Mouse (Mus musculus) heart, postnatal 4 days (tissue): Measurements from ENCODE around the gene BC048403. TPM values are rescaled to one million over a fixed set of nuclear protein-coding genes. Genes with fewer than 3 reads are reported as not detected.

Experiments used
- DNase-seq: peaks from one replicate; pipeline ENCODE4 v3.0.0; 2021
- total RNA-seq, 2 experiments: library from RNA; stranded (reverse); gene quantifications; 2 replicates each; pipeline ENCODE4 v1.2.3; 2021

The BC048403 gene
- total RNA-seq: 1 to 10 TPM; 2.7 to 2.9 TPM

- peak; percentile 89 for DNase-seq
These were observed at the start of gene BC048403 for GRCm38 (mm10) chr10:121739548-121740505. Gene BC048403, plus strand, starts transcription at chr10:121739937.

DNA sequence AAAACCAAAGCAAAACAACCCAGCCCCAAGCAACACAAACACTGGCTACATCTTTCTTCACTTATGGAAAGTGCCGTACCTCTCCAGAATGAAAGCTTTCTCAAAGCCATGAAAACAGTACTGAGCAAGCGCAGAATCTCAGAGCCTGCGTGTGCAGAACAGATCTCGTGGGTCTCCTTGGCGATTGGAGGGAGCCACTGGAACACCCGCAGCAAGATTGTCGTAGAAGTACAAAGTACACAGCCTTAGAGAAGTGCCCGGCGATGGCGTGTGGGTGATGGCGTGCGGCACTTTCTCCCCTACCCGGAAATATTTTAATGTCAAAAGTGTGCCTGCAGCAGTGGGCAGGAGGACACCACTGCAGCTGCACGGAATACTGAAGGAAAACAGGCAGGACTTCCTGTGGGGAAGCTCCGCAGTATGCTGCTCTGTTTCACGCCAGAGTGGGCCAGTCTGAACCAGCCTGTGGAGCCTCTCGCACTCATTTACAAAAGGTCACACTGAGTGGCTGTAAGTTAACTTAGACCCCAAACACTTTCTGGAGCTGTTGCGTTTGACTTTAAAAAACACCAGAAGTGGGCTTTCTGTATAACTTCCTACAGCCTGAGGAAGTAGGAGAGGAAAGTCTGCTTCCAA is 46.7 kb upstream of the BC048403 start:
- DNase-seq: no peak

- DNase-seq: no peak
These were observed 45.2 kb upstream of the BC048403 start for GRCm38 (mm10) chr10:121694567-121694966.

- peak; percentile 71 for DNase-seq
These were observed 38.2 kb upstream of the BC048403 start for GRCm38 (mm10) chr10:121701296-121702248.

GRCm38 (mm10) chr10:121703619-121704018 is 36.1 kb upstream of the BC048403 start:
- DNase-seq: peak; percentile 39

DNA sequence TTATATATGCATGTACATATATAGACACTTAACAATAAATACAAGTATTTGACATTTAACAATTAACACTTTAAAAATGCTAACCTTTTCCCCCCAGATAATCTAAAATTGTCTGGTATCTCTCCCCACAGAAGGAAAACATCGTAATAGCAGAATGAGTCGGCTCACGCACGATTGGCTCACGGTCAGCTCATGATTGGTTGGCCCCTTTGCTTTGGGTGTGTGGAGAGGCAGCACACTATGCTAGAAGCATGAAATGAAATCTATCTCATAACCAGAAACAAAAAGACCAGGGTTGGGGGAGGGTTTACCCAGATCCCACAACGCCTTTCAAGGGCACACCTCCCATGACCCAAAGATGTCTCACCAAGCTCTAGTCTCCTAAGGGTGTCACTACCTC is 34.9 kb upstream of the BC048403 start:
- no peak for DNase-seq

DNA sequence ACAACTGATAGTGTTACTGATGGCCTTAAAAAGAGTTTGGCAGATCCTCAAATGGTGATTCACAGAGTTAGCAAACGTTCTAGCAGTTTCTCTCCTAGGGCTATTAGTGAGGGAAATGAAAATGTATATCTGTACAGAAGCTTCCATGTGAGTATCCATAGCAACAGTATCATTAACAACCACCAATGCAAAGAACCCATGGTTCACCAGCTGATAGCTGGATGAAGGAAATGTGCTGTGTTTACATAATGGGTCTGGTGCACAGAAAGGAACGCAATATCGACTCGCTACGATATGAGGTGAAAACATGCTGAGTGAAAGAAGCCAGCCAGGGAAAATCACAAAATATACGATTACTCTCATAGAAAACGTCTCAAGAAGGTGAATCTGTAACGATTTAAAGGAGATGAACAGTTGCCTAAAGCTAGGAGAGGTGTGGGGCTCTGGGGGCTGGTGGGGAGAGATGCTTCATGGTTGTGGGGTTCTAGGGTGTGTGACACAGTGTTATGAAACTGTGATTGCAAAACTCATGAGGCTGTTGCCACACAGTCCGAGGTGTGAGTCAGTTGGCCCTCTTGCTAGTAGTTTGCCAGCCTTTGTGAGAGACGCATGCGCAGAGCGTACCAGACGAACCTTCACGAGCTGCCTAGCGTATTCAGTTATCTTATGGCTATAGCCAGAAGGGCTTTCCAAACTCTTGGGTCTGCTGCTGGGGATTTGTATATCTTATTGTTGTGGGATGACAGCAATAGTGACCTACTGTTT is 34.2 kb upstream of the BC048403 start:
- no peak for DNase-seq

DNA sequence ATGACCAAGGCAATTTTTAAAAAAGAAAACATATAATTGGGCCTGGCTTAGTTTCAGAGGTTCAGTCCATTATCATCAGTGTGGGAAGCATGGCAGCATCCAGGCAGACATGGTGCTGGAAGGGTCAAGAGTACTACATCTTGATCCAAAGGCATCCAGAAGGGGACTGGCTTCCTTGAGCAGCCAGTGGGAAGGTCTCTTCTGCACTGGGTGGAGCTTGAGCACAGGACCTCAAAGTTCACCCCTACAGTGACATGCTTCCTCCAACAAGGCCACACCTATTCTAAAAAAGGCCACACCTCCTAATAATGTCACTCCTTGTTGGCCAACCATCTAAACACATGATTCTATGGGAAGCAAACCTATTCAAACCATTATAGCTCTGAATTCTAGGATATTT is 22.9 kb upstream of the BC048403 start:
- DNase-seq: no peak

DNA sequence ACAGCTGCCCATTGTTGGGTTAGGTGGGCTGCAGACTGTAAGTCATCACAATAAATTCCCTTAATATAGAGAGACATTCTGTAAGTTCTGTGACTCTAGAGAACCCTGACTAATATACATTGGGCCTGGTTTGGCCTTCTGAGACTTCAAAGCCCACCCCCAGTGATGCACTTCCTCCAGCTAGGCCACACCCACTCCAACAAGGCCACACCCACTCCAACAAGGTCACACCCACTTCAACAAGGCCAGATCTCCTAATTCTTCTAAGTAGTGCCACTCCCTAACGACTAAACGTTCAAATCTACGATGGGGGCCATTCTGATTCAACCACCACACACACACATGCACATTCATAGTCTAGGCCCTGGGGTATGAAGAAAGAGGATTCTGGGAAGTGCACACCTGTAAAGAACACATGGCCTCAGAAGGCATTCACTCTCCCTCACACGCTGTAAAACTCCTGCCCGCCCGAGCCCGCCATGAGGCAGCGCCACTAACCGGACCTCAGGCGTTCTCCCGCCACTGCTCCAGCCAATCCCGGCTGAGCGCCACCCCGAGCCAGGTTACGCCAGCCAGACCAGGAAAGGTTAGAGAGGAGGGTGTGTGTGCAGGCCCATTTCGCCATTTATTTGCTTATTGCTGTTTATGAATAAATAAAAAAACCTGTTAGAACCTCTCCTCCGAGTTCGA is 20.7 kb upstream of the BC048403 start:
- DNase-seq: no peak

DNA sequence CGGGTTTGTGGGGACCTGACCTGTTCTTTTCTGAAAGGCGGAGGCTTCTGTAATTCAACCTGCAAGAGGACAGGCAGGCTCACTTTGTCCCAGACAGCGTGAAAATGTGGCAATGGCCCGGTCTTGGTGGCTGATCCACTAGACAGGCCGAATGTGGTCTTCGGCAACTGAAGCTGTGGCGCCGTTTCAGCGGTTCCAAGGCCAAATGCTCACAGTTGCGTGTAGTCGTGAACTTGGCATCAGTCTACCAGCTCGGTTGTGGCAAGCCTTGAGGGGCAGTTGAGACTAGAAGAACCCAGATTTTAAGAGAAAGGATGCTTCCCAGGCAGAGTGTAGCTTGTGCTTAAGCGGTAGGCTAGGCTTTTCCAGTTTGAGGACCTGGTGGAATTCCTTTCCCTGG is 19.0 kb upstream of the BC048403 start:
- DNase-seq: no peak

GRCm38 (mm10) chr10:121726505-121726904 is 13.2 kb upstream of the BC048403 start:
- DNase-seq: no peak

- DNase-seq: no peak
These were observed 12.6 kb upstream of the BC048403 start for GRCm38 (mm10) chr10:121727151-121727550.

DNA sequence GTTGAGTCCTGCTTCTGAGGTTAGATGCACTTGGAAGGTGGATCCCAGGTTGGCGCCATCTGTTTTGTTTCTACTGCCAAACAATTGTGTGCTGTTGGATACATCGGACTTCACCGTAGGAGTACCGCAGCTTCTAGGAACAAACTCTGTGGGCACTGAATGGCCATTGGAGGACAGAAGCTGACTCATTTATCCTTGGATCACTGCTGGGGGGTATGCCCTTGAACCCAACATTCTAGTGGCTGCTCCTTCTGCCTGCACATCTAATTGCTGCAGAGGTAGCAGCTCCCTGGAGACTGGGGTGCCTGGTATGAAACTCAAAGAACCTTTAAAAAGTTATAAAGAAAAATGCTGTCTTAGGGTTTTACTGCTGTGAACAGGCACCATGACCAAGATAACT is 11.5 kb upstream of the BC048403 start:
- DNase-seq: no peak

GRCm38 (mm10) chr10:121731048-121731725 is 8.6 kb upstream of the BC048403 start:
- no peak for DNase-seq

GRCm38 (mm10) chr10:121732542-121732941 is 7.2 kb upstream of the BC048403 start:
- DNase-seq: no peak

- DNase-seq: no peak
These were observed 2.5 kb upstream of the BC048403 start for GRCm38 (mm10) chr10:121737256-121737655.

- DNase-seq: no peak
These were observed 2.6 kb downstream of the BC048403 start for GRCm38 (mm10) chr10:121742336-121742735.

DNA sequence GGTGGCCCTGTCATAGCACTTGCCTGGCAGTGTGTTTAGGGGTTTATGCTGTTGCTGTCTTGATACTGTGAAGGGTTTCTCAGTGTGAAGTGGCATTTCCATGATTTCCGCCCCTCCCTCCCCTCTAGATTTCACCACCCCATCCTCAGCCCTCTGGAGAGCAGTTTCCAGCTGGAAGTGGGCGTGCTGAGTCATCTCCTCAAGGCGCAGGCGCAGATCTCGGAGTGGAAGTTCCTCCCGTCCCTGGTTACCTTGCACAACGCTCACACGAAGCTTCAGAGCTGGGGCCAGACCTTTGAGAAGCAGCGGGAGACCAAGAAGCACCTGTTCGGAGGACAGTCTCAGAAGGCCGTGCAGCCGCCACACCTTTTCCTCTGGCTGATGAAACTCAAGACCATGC is 10.4 kb downstream of the BC048403 start:
- DNase-seq: no peak

DNA sequence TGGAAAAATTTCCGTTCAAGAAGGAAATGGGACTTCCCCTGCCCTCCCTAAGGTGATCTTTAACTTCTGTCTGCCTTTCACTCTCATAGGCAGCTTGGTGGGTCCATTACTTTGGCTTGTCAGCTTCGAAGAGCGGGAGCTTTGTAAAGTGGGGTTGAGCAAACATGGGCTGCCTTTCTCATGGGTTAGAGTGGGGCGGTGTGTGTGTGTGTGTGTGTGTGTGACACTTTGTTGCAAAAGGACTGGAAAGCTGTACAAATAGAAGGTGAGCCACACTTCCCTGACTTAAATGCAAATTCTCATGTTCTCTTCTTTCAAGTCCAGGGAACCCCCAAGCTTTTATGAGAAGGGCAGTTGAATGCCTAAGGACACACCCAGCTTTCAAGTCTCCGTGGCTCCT is 14.5 kb downstream of the BC048403 start:
- DNase-seq: no peak

DNA sequence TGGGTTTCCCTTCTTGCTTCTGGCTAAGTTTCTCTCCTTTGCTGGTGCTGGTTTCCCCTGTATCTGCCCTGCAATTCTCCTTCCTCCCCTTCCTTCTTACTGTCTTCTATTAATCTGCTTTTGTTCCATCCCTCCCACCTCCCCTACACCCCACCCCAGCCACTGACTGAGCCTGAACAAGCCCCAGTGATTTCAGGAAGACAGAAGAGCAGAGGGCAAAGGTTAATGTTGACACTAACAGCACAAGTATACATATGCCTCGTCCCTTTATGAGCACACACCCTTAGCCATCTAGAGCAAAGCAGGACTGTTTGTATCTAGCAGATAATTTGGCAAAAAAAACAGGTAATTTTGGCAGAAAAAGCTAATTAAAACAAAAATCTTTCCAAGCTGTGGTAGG is 16.1 kb downstream of the BC048403 start:
- DNase-seq: no peak

DNA sequence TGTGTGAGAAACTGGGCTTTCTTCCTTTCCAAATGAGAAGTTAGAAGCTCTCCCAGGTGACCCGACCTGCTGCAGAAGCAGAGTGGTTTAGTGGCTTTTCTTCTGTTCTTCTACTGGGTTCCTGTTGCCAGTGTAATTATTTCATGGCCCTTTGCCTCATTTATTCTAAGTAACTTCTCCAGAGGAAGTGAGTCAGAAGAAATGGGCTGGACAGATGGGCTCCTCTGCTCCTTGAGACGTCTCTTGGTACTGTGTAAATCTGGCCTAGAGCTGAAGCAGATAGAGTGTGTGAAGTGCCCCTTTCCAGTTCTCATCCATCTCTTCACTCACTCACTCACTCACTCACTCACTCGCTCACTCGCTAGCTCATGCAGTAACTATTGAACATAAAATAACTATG is 16.9 kb downstream of the BC048403 start:
- no peak for DNase-seq
